Mouse (Mus musculus) cortical plate, adult 2 months (tissue): ENCODE data around the gene Gm12166. TPM values are rescaled to one million over a fixed set of nuclear protein-coding genes. Genes with fewer than 3 reads are reported as not detected.
A peak's percentile ranks its signal among the peaks of the same experiment; 100 is the strongest.

ENCODE experiments used
- H3K27ac ChIP-seq: fragments of 200-500 bp; 2 replicates; pipeline ENCODE4 v1.5.1; 2012; ENCODE audit warnings: low read length, control low read depth, inconsistent platforms; ENCODE audit not compliant: insufficient read depth
- H3K4me1 ChIP-seq: fragments of 200-500 bp; 2 replicates; pipeline ENCODE4 v1.6.1; 2011; ENCODE audit warnings: low read length; ENCODE audit not compliant: control insufficient read depth, insufficient read depth
- H3K4me3 ChIP-seq: fragments of 200-500 bp; 2 replicates; pipeline ENCODE4 v1.5.1; 2011; ENCODE audit warnings: mild to moderate bottlenecking, low read length, control low read depth; ENCODE audit not compliant: insufficient read depth
- CTCF ChIP-seq: fragments of 200-500 bp; IDR thresholded peaks from 2 replicates; pipeline ENCODE4 v1.5.1; 2011; ENCODE audit warnings: mild to moderate bottlenecking, control low read depth, low read length; ENCODE audit not compliant: insufficient read depth; ENCODE audit errors: extremely low read depth
- POLR2A ChIP-seq: fragments of 200-500 bp; IDR thresholded peaks from 2 replicates; pipeline ENCODE4 v1.6.1; 2011; ENCODE audit warnings: mild to moderate bottlenecking, low read length, control low read depth; ENCODE audit not compliant: insufficient read depth; ENCODE audit errors: extremely low read depth
- polyA plus RNA-seq: library from polyadenylated mRNA; depleted of rRNA; stranded (reverse); fragments of >200 nt; gene quantifications from 2 replicates; pipeline ENCODE4 v1.2.3, GENCODE M21; 2012

Gm12166 gene
- polyA plus RNA-seq, 1 experiment: 6.8 TPM

DNA sequence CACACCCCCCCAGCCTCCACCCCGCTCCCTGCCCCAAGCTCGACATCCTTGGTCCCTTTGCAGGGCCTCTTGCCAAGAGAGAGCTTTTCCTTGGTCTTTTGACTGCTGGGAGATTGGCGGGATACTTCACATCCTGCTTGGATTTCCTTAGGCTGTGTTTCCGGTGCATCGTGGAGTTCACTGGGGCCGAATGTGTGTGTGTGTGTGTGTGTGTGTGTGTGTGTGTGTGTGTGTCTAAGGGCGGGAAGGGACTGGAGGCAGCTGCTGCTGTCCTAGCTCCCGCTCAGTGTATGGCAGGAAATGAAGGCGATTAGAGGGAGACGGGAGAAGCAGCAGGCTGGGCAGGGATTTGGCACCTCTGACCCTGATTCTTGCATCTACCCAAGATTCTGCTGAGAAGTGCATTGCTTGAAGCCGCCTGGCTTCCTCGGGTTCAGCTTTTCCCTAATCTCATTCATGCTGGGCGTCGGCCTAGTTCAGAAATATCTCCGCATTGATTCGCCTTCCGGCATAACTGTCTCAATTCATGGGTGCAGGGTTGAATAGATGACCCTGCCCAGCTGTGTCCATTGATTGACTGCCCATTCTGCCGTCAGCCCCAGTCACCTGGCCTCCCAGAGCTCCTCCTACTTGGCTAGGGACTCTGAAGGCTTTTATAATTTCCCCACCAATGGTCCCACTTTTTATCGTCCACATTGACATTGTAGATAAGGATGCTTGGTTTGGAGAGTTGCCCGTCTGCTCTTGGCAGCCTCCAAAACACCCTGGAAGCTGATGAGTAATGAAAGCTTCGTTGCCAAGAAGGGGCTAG is 13.3 kb upstream of the Gm12166 start:
- peaks cover 6% of the 10 kb centered on the region for H3K4me1 ChIP-seq
- no peak overlapping the region for H3K4me3 ChIP-seq
- TF ChIP-seq CTCF (no peak), POLR2A (no peak)
- H3K27ac ChIP-seq: no peak overlapping the region

GRCm38 (mm10) chr11:46064767-46065166 is 12.6 kb upstream of the Gm12166 start:
- Histone ChIP-seq H3K27ac (0 out of 2 replicates have a peak overlapping the region, but pooled peaks have one; percentile 3), H3K4me1 (peaks cover 6% of the 10 kb centered on the region), H3K4me3 (no peak overlapping the region)
- TF ChIP-seq POLR2A (no peak), CTCF (no peak)

- TF ChIP-seq CTCF (no peak), POLR2A (no peak)
- Histone ChIP-seq H3K4me3 (no peak overlapping the region), H3K27ac (peak overlapping the region; percentile 32; the same call in 1 of the 2 replicates), H3K4me1 (peaks cover 6% of the 10 kb centered on the region)
Observed at GRCm38 (mm10) chr11:46062993-46063731, 11.0 kb upstream of the Gm12166 start.

DNA sequence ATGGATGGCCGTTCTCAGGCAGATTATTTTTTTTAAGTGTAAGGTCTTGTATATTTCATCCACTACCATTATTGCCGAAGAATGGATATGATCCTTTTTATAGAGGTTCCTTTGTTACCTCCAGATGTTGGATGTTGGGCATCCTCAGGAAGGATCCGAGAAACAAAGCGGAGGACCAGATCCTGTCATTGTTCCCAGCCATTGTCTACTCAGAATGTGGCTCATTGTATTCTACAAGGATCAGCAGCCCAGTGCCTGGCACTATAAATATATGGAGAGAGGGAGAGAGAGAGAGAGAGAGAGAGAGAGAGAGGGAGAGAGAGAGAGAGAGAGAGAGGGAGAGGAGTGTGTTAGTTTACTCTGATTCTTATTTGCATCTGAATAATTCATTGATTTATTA is 10.4 kb upstream of the Gm12166 start:
- Histone ChIP-seq H3K27ac (0 out of 2 replicates have a peak overlapping the region, but pooled peaks have one; percentile 32), H3K4me3 (no peak overlapping the region), H3K4me1 (peaks cover 6% of the 10 kb centered on the region)
- TF ChIP-seq POLR2A (no peak), CTCF (no peak)

GRCm38 (mm10) chr11:46061776-46062445 is 9.8 kb upstream of the Gm12166 start:
- peaks cover 6% of the 10 kb centered on the region for H3K4me1 ChIP-seq
- TF ChIP-seq CTCF: no peak
- TF ChIP-seq POLR2A: no peak
- H3K4me3 ChIP-seq: no peak overlapping the region
- H3K27ac ChIP-seq: 0 out of 2 replicates have a peak overlapping the region, but pooled peaks have one; percentile 45

DNA sequence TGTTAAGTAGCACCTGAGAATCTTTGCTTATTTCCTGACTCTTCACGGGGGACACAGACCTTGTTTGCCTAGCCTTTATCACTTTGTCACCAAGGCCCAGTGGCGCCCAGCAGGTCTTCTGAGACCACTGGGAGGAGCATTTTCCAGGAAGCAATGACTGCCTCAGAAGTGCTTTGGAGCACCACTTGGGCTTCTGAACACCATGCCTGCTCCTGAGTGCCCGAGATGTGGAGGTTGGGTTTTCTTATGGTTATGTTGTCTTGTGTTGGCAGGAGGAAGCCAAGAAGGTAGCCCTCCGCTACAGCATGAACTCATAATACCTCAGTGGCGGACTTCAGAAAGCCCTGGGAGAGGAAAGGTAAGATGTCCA is 8.5 kb upstream of the Gm12166 start:
- Histone ChIP-seq H3K4me3 (no peak overlapping the region), H3K27ac (no peak overlapping the region), H3K4me1 (peaks cover 4% of the 10 kb centered on the region; the same call in 1 of the 2 replicates)
- TF ChIP-seq POLR2A: no peak
- no peak for TF ChIP-seq CTCF

- Histone ChIP-seq H3K4me3 (no peak overlapping the region), H3K27ac (no peak overlapping the region), H3K4me1 (peaks cover 4% of the 10 kb centered on the region; the same call in 1 of the 2 replicates)
- TF ChIP-seq POLR2A (no peak), CTCF (0 out of 2 replicates have a peak, but pooled peaks have one; percentile 5)
Observed at GRCm38 (mm10) chr11:46059887-46060650, 7.9 kb upstream of the Gm12166 start.

GRCm38 (mm10) chr11:46058916-46059315 is 6.8 kb upstream of the Gm12166 start:
- Histone ChIP-seq H3K4me1 (peaks cover 4% of the 10 kb centered on the region; the same call in 1 of the 2 replicates), H3K27ac (no peak overlapping the region), H3K4me3 (no peak overlapping the region)
- no peak for TF ChIP-seq CTCF
- no peak for TF ChIP-seq POLR2A

- H3K4me1 ChIP-seq: peaks cover 2% of the 10 kb centered on the region; the same call in 1 of the 2 replicates
- no peak overlapping the region for H3K27ac ChIP-seq
- no peak for TF ChIP-seq CTCF
- no peak for TF ChIP-seq POLR2A
- H3K4me3 ChIP-seq: no peak overlapping the region
Observed at GRCm38 (mm10) chr11:46058011-46058410, 5.9 kb upstream of the Gm12166 start.
